Mouse (Mus musculus): ENCODE measurements around the gene Ergic1. TPM values are rescaled to one million over a fixed set of nuclear protein-coding genes. Genes with fewer than 3 reads are reported as not detected.
A peak's percentile ranks its signal among the peaks of the same experiment; 100 is the strongest.

The Ergic1 gene
- polyA plus RNA-seq, 1 experiment from 2014 or later: 135 TPM

DNA sequence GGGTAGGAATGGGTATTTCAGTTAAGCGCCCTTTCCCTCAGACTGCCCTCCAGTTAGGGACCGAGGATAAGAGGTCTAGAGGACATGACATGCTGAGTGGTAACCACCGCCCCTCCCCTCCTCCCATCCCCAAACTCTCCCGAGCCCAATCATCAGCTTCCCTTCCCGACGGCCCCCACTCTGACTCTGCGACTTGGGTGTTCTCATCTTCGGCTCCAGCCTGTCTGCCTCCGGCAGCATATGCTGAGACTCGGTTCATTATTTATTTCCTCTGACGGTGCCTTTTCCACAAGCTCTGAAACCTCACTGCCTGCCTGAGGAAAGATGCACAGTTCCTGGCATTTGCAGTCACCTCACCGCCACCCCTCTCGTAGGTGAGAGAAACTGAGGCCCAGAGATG is 86.0 kb downstream of the Ergic1 start:
- H3K36me3 ChIP-seq (ENCODE audit: control insufficient read depth, insufficient read depth, low read length): peaks cover 51% of the 10 kb centered on the region
- H3K27ac ChIP-seq (ENCODE audit: low read depth): peak overlapping the region; percentile 74
- H3K4me3 ChIP-seq (ENCODE audit: low read depth, low read length): no peak overlapping the region
- H3K9me3 ChIP-seq (ENCODE audit: control insufficient read depth, low read length): no peaks in the 10 kb centered on the region
- ATAC-seq (replicated peaks; ENCODE audit: low FRiP score, low TSS enrichment, low read depth) (no peak), DNase-seq (ENCODE audit: low spot score) (no peak)
- no peak overlapping the region for H3K4me2 ChIP-seq (ENCODE audit: low read length)
- H3K9ac ChIP-seq (ENCODE audit: low read length): no peak overlapping the region
- no peaks in the 10 kb centered on the region for H3K27me3 ChIP-seq (replicated peaks; ENCODE audit: control insufficient read depth, insufficient read depth, low read length)
- peaks cover 7% of the 10 kb centered on the region for H3K4me1 ChIP-seq (replicated peaks; ENCODE audit: control insufficient read depth, insufficient read depth, low read length)
- 39% methylated on average over 13 of the region's 13 CpGs for WGBS

DNA sequence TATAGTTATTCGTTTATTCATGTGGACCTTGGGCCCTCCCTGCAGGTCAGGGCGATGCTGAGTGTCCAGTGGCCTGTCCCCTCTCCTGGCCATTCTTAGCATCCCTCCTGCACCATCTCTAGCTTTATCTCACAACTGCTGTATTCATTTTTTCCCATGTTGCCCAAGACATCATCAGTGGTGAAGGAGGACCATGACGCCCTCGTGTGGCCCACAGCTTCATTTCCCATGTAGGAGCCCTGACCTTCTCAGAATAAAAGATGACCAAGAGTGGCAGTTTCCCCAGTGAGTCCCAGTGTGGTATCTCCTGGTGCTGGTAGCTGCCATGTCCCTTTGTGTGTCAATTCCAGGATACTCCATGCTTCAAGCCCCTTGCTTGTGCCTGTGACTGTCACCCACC is 88.3 kb downstream of the Ergic1 start:
- Histone ChIP-seq H3K9me3 (ENCODE audit: control insufficient read depth, low read length) (no peaks in the 10 kb centered on the region), H3K4me1 (replicated peaks; ENCODE audit: control insufficient read depth, insufficient read depth, low read length) (peaks cover 7% of the 10 kb centered on the region), H3K4me2 (ENCODE audit: low read length) (no peak overlapping the region), H3K36me3 (ENCODE audit: control insufficient read depth, insufficient read depth, low read length) (peaks cover 40% of the 10 kb centered on the region), H3K4me3 (ENCODE audit: low read depth, low read length) (no peak overlapping the region), H3K27ac (ENCODE audit: low read depth) (no peak overlapping the region), H3K9ac (ENCODE audit: low read length) (no peak overlapping the region), H3K27me3 (replicated peaks; ENCODE audit: control insufficient read depth, insufficient read depth, low read length) (no peaks in the 10 kb centered on the region)
- ATAC-seq (replicated peaks; ENCODE audit: low FRiP score, low TSS enrichment, low read depth): no peak
- DNase-seq (ENCODE audit: low spot score): no peak
- 79% methylated on average over 4 of the region's 4 CpGs for WGBS

DNA sequence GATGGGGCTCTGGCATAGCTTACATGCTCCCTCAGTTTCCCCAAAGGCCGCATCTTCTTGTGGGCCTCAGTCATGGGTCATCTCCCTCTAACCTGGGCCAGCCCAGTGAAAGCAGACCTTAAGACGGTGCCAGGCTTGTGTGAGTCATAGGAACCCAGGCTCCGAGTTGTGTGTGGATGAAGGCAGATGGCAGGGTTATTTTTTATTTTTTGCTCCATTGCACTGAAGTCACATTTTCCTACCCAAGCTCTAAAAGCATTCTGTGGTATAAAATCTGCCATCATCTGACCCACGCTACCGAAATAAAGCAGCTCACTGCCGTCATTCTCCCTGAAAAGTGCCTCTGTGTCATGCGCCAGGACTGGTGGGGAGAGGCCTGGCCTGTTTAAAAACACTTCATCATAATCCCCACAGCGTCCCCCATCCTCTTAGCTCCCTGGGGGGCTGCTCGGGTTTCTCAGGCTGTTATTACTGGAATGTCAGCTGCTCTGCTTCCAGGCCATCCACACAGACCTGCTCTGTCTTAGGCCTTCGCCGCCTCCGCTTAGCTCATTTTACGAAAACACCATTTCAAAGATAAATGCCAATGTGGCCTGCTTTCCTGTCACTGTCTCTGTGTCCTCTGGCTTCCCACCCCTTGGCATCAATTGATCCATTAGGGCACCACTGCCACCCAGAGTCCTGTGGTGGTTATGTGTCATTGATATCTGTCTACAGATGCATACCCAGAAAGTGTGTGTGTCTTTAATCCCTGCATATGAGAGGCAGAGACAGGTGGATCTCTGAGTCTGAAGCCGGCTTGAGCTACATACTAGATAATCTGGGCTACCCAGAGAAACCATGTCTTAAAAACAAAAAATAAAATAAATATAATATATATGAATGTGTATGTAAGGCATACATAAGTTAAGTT is 89.4 kb downstream of the Ergic1 start:
- Histone ChIP-seq H3K27ac (ENCODE audit: low read depth) (peak overlapping the region; percentile 40; the same call in 1 of the 2 replicates), H3K27me3 (replicated peaks; ENCODE audit: control insufficient read depth, insufficient read depth, low read length) (no peaks in the 10 kb centered on the region), H3K36me3 (ENCODE audit: control insufficient read depth, insufficient read depth, low read length) (peaks cover 44% of the 10 kb centered on the region), H3K4me2 (ENCODE audit: low read length) (no peak overlapping the region), H3K4me3 (ENCODE audit: low read depth, low read length) (no peak overlapping the region), H3K9me3 (ENCODE audit: control insufficient read depth, low read length) (no peaks in the 10 kb centered on the region), H3K4me1 (replicated peaks; ENCODE audit: control insufficient read depth, insufficient read depth, low read length) (peaks cover 7% of the 10 kb centered on the region), H3K9ac (ENCODE audit: low read length) (no peak overlapping the region)
- DNase-seq (ENCODE audit: low spot score) (no peak), ATAC-seq (replicated peaks; ENCODE audit: low FRiP score, low TSS enrichment, low read depth) (no peak)
- WGBS: 69% methylated on average over 14 of the region's 14 CpGs

DNA sequence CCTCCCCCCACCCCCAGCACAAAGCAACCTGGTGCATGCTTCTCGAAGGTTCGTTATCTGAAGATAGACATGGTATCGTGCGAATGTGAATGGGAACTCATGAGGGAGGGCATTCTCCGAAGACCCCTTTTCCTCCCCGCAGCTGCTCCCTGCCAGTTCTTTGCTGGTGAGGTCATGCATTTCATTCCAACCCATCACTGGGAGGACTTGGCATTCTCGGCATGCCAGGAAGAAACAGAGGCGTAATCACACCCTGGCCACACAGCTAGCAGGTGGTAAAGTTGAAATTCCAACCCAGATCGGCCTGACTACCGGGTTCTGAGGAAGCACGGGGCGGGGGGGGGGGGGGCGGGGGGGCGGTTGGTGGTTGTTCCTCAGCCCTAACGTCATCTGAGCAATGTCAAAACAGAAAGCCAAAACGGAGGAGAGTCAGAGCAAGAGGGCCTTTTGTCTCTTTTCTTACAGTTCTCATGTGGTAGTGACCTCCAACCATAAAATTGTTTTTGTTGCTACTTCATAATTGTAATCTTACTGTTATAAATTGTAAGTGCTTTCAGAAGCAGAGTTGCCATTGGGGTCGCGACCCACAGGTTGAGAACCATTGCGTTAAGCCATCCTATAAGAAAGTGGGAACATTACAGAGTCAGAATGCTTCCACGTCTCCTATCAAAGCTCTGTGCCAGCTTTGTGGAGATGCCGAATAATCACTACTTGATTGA is 97.7 kb downstream of the Ergic1 start:
- Histone ChIP-seq H3K9me3 (ENCODE audit: control insufficient read depth, low read length) (no peaks in the 10 kb centered on the region), H3K36me3 (ENCODE audit: control insufficient read depth, insufficient read depth, low read length) (peaks cover 29% of the 10 kb centered on the region), H3K4me2 (ENCODE audit: low read length) (no peak overlapping the region), H3K27ac (ENCODE audit: low read depth) (no peak overlapping the region), H3K4me3 (ENCODE audit: low read depth, low read length) (no peak overlapping the region), H3K27me3 (replicated peaks; ENCODE audit: control insufficient read depth, insufficient read depth, low read length) (no peaks in the 10 kb centered on the region), H3K4me1 (replicated peaks; ENCODE audit: control insufficient read depth, insufficient read depth, low read length) (no peaks in the 10 kb centered on the region; the same call in 1 of the 2 replicates), H3K9ac (ENCODE audit: low read length) (no peak overlapping the region)
- ATAC-seq (replicated peaks; ENCODE audit: low FRiP score, low TSS enrichment, low read depth): no peak
- DNase-seq (ENCODE audit: low spot score): no peak
- 34% methylated on average over 19 of the region's 21 CpGs for whole genome bisulfite sequencing

DNA sequence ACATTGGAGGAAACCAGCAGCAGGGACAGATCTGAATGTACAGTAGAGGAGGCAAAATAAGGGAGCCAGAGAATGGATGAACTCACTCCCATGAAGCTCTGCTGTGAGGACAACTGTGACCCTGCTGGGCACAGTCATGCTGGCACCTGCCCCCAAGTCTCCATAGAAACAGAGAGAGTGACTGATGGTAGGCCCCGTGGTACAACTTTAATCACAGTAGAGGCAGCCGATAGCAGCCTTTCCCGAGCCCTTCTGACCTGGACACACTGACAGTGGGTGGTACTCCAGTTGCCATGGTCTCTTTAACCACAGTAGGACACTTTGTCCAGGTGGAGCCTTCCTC is 98.3 kb downstream of the Ergic1 start:
- Histone ChIP-seq H3K9ac (ENCODE audit: low read length) (no peak overlapping the region), H3K4me3 (ENCODE audit: low read depth, low read length) (no peak overlapping the region), H3K27me3 (replicated peaks; ENCODE audit: control insufficient read depth, insufficient read depth, low read length) (no peaks in the 10 kb centered on the region), H3K36me3 (ENCODE audit: control insufficient read depth, insufficient read depth, low read length) (peaks cover 26% of the 10 kb centered on the region), H3K4me2 (ENCODE audit: low read length) (no peak overlapping the region), H3K4me1 (replicated peaks; ENCODE audit: control insufficient read depth, insufficient read depth, low read length) (no peaks in the 10 kb centered on the region; the same call in 1 of the 2 replicates), H3K9me3 (ENCODE audit: control insufficient read depth, low read length) (no peaks in the 10 kb centered on the region), H3K27ac (ENCODE audit: low read depth) (no peak overlapping the region)
- DNase-seq (ENCODE audit: low spot score): no peak
- no peak for ATAC-seq (replicated peaks; ENCODE audit: low FRiP score, low TSS enrichment, low read depth)
- 68% methylated on average over 3 of the region's 3 CpGs for WGBS

DNA sequence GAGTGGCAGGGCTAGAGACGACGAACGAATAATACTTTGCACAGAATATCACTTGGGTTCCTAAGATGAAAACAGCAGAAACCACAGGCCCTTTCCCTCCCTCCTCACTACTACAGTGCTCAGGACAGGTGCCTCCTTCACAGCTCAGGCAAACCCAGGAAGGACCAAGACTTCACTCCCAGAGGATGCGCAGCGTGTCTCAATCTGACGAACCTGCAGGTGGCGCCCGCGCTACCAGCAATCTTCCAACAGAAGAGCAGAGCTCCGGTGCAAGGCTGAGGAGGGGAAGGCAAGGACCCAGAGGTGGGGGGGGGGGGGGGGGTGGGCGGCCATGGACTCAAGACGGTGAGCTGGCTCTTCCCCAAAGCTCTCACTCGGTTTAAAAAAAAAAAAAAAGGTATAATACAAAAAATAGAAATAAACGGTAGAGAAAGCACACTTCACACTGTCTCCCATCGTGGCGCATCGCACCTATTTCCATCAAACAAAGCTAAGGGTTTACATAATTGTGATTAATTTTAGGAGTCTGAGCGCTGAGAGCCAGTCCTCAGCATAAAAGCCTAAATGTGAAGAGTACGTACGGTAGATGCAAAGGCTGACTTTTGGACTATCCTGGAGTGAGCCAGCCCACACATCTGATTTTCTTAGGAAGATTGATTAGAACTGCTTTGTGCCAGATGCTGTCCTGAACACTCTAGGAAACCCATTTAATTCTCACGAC is 99.1 kb downstream of the Ergic1 start:
- Histone ChIP-seq H3K4me1 (replicated peaks; ENCODE audit: control insufficient read depth, insufficient read depth, low read length) (no peaks in the 10 kb centered on the region; the same call in 1 of the 2 replicates), H3K4me3 (ENCODE audit: low read depth, low read length) (no peak overlapping the region), H3K27me3 (replicated peaks; ENCODE audit: control insufficient read depth, insufficient read depth, low read length) (no peaks in the 10 kb centered on the region), H3K27ac (ENCODE audit: low read depth) (no peak overlapping the region), H3K9me3 (ENCODE audit: control insufficient read depth, low read length) (no peaks in the 10 kb centered on the region), H3K4me2 (ENCODE audit: low read length) (peak overlapping the region; percentile 20; the same call in 1 of the 2 replicates), H3K36me3 (ENCODE audit: control insufficient read depth, insufficient read depth, low read length) (peaks cover 17% of the 10 kb centered on the region), H3K9ac (ENCODE audit: low read length) (no peak overlapping the region)
- WGBS: 21% methylated on average over 20 of the region's 21 CpGs
- peak; percentile 88 for DNase-seq (ENCODE audit: low spot score)
- ATAC-seq (replicated peaks; ENCODE audit: low FRiP score, low TSS enrichment, low read depth): no peak; the same call in 1 of the 2 replicates

DNA sequence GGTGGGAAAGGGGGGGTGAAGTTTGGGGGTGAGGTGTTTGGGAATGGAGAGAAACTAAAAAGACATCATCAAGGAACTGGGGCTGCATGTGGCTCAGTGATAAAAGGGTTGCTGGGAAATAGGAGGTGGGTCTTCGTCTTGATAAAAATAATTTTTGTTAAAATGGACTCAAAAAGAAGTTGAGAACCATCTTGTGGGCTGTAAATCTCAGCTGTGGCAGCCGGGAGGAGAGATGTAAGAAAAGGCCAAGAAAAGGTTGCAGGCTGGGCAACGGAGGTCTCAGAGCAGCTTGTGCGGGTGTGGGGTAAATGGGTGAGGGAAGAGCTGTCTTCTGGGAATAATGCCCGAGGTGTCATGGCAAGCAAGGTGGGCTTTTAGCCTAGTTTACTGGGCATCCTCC is 100.9 kb downstream of the Ergic1 start:
- Histone ChIP-seq H3K36me3 (ENCODE audit: control insufficient read depth, insufficient read depth, low read length) (no peaks in the 10 kb centered on the region), H3K4me1 (replicated peaks; ENCODE audit: control insufficient read depth, insufficient read depth, low read length) (no peaks in the 10 kb centered on the region; the same call in 1 of the 2 replicates), H3K27ac (ENCODE audit: low read depth) (no peak overlapping the region), H3K4me2 (ENCODE audit: low read length) (no peak overlapping the region), H3K27me3 (replicated peaks; ENCODE audit: control insufficient read depth, insufficient read depth, low read length) (no peaks in the 10 kb centered on the region), H3K9ac (ENCODE audit: low read length) (no peak overlapping the region), H3K9me3 (ENCODE audit: control insufficient read depth, low read length) (no peaks in the 10 kb centered on the region), H3K4me3 (ENCODE audit: low read depth, low read length) (no peak overlapping the region)
- no peak for ATAC-seq (replicated peaks; ENCODE audit: low FRiP score, low TSS enrichment, low read depth)
- no peak for DNase-seq (ENCODE audit: low spot score)
- WGBS: 75% methylated on average over 5 of the region's 5 CpGs

DNA sequence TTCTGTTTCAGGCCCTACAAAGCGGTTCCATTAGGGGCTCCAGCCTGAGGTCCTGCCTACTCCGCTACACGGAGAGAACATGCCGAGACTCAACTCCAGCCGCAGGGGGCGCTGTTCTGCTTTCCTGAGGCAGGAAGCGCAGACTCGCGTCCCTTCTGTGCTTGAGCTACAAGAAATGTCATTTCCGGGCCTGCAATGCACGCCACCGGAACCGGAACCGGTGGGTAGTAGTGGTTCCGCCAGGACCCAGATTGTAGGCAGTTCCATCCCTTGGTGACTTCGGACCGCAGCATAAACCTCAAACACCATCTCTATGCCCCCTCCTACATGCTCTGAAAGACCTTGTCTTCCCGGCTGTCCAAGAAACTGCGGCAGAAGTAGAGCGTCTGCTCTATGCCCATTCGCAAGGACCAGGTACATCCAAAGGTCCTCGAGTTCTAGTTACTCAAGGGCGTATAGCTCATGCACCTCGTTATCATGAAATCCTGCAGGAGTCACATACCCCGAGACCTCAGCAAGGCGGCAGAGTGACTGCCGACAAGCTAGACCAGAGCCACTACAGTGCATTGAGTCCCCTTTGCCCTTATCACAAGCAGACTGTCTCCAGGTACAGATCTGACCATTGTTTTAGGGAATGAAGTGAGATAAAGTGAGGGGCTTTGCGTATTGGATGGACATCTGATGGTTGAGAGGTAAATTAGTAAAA is 101.8 kb downstream of the Ergic1 start, which contains the start of gene Atp6v0e:
Atp6v0e (plus strand) TSS at position 254 of the 706 bp plus-strand sequence.
- peak within 1 kb of the TSS; percentile 85 for H3K4me2 ChIP-seq (ENCODE audit: low read length)
- H3K27me3 ChIP-seq (replicated peaks; ENCODE audit: control insufficient read depth, insufficient read depth, low read length): no peaks in the 10 kb centered on the region
- H3K4me1 ChIP-seq (replicated peaks; ENCODE audit: control insufficient read depth, insufficient read depth, low read length): no peaks in the 10 kb centered on the region; the same call in 1 of the 2 replicates
- peak within 1 kb of the TSS; percentile 50 for H3K9ac ChIP-seq (ENCODE audit: low read length)
- peak within 1 kb of the TSS; percentile 72 for H3K4me3 ChIP-seq (ENCODE audit: low read depth, low read length)
- H3K36me3 ChIP-seq (ENCODE audit: control insufficient read depth, insufficient read depth, low read length): no peaks in the 10 kb centered on the region
- no peaks in the 10 kb centered on the region for H3K9me3 ChIP-seq (ENCODE audit: control insufficient read depth, low read length)
- 2% methylated on average over 28 of the region's 28 CpGs for WGBS
- DNase-seq (ENCODE audit: low spot score) (peak; percentile 97), ATAC-seq (replicated peaks; ENCODE audit: low FRiP score, low TSS enrichment, low read depth) (peak; percentile 72)
- no peak within 1 kb of the TSS for H3K27ac ChIP-seq (ENCODE audit: low read depth)
